Mouse (Mus musculus) liver, adult 2 months (tissue): ENCODE data around the gene Oprm1.

Experiments
- CTCF ChIP-seq: fragments of 200-500 bp; IDR thresholded peaks from 2 replicates; pipeline ENCODE4 v1.5.1; 2011; ENCODE audit warnings: low read depth, low read length, control low read depth
- POLR2A ChIP-seq: fragments of 200-500 bp; IDR thresholded peaks from 2 replicates; pipeline ENCODE4 v1.6.1; 2011; ENCODE audit warnings: low read length, control low read depth; ENCODE audit not compliant: insufficient read depth; ENCODE audit errors: extremely low read depth

GRCm38 (mm10) chr10:7068608-7069007 is 310.3 kb downstream of the Oprm1 start:
- TF ChIP-seq POLR2A: no peak
- no peak for TF ChIP-seq CTCF
